Mouse (Mus musculus) frontal cortex, adult (tissue): ENCODE data around the gene Hpca.

Experiments
- ATAC-seq: cut with Nextera tagmentation; 2 replicates; pipeline ENCODE4 v1.9.2; 2017; ENCODE audit warnings: mild to moderate bottlenecking, moderate library complexity, mixed read lengths; ENCODE audit not compliant: low TSS enrichment

Gene Hpca

DNA sequence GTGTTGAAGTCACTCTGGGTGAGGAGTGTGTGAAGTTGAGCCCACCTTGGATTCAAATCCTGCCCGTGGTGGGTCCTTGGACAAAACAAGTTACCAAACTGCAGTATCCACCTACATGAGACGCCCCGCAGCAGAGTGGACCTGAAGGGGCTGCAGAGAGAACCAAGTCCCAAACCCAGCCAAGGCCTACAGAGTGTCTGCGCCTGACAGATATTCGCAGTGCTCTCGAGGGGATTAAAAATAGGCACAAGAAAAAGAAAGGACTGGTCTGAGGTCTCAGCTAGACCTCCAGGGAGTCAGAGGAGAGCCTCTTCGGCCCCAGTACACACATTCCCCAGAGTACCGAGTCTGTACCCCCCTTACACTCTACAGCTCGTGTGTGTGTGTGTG, 14.3 kb upstream of the Hpca start:
- ATAC-seq: peak; percentile 20; the same call in 1 of the 2 replicates

DNA sequence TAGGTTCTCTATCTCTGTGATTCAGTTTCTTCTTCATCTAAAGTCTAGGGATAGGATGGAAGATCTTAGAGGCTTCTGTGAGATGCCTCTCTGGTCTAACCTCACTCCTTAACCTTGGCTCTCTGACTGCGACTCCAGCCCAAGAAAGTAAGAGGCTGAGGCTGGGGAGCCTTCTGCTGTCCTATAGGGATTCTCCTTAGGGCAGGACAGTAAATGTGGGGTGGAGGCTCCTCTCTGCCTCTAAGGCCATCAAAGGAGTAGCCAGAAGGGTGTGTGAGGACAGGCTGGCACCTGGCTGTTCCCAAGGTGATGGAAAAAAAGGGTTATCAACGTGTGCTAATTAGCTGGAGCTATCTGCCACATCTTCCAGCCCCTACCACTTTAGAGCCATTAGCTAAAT, 13.8 kb upstream of the Hpca start:
- ATAC-seq: no peak

DNA sequence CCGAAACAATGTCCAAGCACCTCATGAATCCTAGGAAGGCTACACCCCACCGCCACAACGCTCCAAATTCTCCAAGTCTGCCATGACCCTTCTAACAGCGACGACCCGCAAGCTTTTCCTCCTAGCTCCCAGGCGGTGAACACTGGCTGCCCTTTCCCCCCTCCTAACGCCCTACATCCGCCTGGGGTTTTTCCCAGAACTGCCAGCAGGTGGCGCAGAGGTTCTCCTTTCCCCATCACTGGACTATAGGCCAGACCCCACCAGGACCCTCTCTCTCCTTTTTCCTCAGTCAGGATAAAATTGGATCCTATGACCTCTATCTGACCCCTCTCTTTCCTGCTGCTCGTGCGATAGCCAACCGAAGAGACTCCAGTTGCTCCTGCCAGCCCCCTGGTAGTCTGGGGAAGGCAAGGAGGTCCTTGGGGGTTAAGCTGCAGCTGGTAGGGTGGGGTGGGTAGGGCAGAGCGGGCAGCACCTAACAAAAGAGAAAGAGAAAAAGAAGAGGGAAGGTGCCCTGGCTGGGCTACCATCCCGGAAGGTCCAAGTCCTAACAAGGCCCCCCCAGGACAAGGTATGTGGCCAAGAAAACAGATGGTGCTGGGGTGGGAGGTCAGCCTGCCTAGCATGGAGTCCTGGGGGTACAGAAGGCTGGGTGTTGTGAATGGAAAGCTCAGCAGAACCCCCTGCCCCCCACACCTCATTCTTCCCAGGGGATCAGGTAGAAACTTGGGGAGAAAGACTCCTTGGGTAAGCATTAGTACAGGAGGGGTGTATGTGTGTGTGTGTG, 13.2 kb upstream of the Hpca start:
- no peak for ATAC-seq

DNA sequence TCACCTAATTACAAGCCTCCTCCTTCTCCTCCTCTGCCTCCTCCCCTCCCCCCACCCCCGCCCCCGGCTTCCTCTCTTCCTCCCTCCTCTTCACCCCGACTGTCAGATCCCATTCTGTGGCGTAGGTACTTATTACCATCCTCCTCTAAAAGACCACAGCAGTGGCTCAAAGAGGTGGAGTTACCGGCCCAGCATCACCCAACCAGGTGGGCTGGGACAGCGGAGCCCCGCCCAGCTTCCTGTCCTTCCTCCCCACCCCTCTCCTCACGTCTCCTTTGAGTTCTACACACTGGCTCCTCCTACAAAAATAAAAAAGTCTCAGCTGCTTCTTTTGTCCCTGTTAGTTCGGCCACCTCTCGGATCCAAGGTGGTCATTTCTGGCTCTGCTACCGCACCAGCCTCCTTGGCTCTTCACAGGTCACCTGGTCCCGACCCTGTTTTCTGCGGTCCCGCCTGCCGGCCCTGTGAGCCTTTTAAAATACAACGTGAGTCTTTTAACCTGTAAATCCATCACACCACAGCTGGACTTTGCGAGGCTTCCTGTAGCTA, 9.0 kb upstream of the Hpca start:
- no peak for ATAC-seq

DNA sequence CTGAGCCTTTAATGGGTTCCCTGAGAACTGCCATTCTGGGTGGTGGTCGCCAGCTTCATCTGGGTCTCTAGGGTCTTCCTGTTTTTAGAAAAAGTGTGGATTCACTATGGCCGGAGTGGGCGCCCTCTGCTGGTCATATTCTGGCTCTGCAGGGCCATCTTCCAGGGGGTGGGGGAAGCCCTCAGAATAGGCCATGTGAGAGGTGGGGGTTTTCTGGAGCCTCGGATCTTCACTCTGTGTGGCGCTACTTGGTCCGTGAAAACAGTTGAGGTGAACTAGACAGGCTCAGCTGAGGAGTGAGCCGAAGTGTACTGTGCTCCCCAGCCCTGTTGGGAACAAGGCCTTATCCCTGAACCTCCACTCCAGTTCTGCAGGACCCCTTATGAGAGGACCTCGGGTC, 8.3 kb upstream of the Hpca start:
- no peak for ATAC-seq

DNA sequence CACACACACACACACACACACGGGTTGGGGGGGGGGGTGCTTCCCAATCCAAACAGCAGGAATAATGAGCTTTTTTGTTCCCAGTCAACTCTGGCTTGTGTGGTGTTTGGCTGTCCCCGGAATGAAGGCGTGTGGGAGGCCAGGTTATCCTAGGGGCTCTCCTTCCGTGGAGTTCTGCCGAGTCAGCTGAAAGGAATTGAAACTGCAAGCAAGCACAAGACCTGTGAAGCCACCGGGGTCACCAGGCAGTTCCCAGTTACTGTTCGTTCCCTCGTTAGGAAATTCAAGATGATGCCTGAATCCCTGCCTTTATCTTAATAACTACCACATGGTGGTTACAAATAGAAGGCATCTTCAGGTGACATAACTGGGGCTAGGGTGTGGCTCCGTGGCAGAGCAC, 7.6 kb upstream of the Hpca start:
- no peak for ATAC-seq

DNA sequence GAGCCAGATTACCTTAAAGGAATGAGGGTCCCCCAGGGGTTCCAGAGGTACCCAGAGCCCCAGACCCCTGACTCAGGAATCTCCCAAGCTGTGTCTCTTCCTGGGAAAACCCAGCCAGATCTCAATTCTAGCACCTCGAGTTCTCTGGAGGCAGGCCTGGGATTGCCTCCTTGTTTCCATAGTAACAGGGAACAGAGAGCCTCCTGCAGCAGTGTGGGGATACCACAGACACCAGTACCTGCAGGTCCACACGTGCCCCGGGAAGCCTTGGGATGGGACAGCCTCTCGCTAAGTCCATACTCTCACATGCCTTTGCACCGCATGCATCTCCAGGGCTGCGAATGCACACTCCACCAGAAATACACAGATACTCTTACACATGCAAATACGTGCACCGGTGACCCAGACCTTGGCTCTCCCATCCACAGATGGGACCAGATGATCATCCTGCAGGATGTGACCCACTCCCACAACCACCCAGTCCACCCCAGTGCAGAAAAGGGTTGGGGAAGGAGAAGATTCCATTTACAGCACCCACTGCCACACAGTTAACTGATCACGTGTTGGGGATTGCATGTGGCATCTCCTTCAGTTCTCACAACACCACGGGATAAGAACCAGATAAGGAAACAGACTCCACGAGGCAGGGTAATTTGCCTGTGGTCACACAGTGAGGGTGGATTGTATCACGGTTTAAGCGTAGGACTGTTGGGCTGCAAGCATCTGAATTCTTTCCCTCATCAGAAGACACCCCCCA, 6.9 kb upstream of the Hpca start:
- ATAC-seq: peak; percentile 80

- ATAC-seq: no peak
These were observed 4.1 kb upstream of the Hpca start for GRCm38 (mm10) chr4:129125736-129126451.

GRCm38 (mm10) chr4:129124652-129125146, 2.9 kb upstream of the Hpca start:
- no peak for ATAC-seq

- ATAC-seq: no peak
These were observed 883 bp upstream of the Hpca start for GRCm38 (mm10) chr4:129122719-129123118.

GRCm38 (mm10) chr4:129122107-129122506, 271 bp upstream of the Hpca start:
- no peak for ATAC-seq

DNA sequence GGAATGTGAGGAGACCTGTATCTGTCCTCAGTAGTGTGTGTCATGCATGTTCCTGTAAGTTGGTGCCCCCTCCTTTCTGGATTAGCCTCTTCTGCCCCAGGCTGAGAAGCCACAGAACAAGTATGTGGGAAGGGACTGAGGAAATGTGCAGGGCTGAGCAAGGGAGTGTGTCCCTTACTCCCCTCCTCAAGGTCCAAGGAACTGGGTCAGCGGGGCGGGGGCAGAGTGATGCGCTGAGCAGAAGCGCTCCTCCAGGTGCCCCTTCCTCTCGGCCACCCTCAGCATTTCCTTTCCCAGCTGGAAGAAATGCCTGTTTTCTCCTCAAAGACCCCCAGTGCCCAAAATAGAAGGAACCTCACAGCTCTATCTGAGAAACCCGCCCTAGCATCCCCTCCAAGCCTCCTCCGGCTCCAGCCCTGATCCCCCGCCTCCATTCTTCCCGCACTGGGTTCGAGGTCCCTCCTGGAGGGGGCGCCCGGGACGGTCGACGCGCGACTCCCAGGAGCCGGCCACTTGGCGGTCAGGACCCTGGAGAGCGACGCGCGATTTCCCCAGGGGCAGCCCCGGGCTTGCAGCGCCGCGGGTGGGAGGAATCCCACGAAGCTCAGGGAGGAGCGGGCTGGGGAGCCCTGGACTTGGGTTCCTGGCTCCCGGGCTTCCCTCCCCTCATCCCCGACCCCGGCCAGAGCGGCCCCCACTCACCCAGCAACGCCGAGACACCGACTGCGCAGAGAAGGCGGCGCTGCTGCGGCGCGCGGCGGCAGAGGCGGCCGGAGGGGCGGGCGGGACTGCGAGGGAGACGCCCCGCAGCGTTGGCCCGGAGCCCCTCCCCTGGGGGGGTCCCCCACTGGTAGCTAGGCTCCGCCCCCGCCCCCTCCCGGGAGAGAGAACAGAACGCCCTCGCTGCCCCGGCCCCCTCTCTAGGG, 1.1 kb downstream of the Hpca start:
- 0 out of 2 replicates have a peak, but pooled peaks have one; percentile 17 for ATAC-seq

GRCm38 (mm10) chr4:129119708-129120107, 2.1 kb downstream of the Hpca start:
- no peak for ATAC-seq

DNA sequence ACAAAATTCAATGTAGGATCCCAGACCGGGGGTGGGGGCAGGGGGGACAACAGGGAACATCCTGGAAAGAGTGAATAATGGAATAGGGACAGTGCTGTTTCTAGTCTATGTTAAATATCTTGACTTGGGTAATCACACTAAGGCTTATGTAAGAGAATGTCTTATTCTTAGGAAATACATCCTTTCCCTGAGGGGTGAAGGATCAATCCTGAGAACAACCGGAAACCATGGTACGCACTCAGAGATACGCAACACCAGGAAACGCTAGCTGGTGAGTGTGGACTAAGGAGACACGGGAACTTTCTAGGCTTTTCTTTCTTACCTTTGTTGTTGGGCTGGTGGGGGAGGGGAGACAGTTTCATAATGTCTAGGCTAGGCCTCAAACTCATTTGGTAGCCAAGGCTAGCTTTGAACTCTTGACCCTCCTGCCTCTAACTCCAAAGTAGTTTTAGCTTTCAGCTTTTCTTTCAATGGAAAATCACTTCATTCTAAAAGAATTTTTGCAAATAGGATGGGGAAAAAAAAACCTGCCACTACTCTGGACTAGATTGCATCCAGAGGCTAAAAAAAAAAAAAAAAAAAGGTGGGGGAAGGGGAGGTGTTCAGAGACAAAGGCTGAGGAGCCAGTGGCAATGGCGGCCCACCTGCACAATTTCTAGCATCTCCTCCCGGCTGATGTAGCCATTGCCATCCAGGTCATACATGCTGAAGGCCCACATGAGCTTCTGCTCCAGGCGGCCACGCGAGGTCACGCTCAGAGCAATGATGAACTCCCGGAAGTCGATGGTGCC, 3.9 kb downstream of the Hpca start:
- ATAC-seq: no peak

DNA sequence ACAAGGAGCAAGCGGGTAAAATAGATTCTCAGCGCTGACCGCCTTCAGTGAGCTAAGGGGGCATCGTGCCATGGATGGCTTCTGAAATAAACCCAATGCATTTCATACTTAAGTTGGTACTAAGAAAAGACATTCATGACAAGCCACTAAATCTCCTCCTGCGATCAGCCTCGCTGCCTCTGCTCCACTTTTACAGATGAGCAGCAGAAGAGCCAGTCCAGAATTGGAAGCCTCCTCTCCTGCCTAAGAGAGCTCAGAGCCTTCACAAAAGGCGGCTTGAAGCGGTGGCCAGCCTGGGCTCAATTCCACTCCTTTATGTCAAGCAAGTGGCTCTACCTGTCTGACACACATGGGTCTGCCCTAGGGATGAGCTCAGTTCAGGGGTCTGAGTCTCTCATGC, 5.1 kb downstream of the Hpca start:
- ATAC-seq: peak; percentile 22; the same call in 1 of the 2 replicates

GRCm38 (mm10) chr4:129113083-129113988, 8.5 kb downstream of the Hpca start:
- peak; percentile 80 for ATAC-seq

DNA sequence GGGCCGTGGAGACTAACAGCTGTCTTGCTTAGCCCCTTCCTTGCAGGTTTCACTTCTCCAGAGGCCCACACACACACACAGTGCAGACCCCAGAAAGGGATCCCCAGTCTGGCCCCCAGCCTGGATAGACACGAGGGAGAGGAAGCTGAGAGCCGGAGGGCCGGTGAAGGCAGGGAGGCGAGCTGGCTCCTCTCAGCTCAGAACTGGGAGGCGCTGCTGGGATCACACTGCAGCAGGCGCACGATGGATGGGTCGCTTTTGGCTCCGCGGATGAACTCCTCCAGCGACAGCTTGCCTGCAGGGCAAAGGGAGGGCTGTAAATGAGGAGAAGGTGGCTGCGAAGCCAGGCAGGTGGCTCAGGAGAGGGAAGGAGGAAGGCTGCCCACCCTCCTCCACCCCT, 9.6 kb downstream of the Hpca start:
- no peak for ATAC-seq

DNA sequence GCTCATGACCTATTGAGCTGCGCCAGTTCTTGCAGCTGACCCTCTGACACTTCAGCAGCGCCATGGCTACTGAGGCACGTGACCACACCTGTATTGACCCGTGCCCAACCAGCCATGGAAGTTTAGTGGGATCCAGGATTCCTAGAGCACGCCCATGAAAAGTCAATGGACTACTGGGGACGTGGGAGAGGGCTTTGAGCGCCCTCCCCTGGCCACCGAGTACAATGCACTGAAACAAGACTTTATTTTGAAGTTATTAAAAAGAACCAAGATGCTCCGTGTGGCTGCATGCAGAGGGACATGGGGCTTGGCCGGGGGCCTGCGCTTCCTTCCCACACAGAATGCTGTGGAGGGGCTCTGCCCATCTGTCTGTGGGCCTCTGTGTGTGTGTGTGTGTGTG, 10.5 kb downstream of the Hpca start:
- no peak for ATAC-seq

- ATAC-seq: no peak
These were observed 11.0 kb downstream of the Hpca start for GRCm38 (mm10) chr4:129110804-129111203.
